Mouse (Mus musculus) kidney, postnatal 4 days (tissue): ENCODE measurements at regions not wholly inside any gene's neighbourhood (a gene's known extent, or its start where the extent isn't known, plus 50 kb on each side); places are given as distances from the start of the nearest gene placed in this dataset.
A peak's percentile ranks its signal among the peaks of the same experiment; 100 is the strongest.
"Not testable (repeated sequence)": the region's sequence is repeated elsewhere in the genome, so short reads cannot be mapped to it uniquely, and the experiment has no call there.

Source experiments
- DNase-seq, 2 experiments: peaks; one replicate each; pipeline ENCODE4 v3.0.0; 2021; ENCODE audit warnings: mixed read lengths in 2 of 2

GRCm38 (mm10) chr12:8447612-8448011 lies 52.2 kb downstream of the Rhob start:
- DNase-seq = peak in 1 of 2 experiments; percentile 39

GRCm38 (mm10) chr12:8447025-8447424 lies 52.8 kb downstream of the Rhob start:
- no peak for DNase-seq

GRCm38 (mm10) chr12:8444975-8445853 lies 54.6 kb downstream of the Rhob start:
- peak in 1 of 2 experiments; percentile 38 for DNase-seq

- no peak for DNase-seq
Measured at GRCm38 (mm10) chr12:8443917-8444453, 55.8 kb downstream of the Rhob start.

DNA sequence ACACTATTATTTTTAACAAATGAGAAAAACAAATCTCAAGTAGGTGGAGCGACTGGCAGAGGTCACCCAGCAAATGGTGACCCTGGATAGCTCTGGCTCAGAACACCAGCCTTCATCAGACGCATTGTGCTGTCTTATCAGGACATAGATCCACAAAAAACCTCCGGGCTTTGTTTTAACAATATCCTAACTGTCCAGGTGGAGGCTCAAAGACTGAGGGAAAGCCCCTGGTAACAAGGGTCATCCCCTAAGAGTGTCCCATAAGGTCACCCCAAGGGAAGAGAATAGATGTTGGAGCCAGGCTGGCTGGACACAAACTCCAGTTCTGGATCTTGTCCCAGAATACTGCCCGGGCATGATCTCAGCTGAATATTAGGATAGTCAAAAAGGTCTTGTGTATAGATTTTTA lies 56.6 kb downstream of the Rhob start:
- DNase-seq = peak; percentile 43 to 58

DNA sequence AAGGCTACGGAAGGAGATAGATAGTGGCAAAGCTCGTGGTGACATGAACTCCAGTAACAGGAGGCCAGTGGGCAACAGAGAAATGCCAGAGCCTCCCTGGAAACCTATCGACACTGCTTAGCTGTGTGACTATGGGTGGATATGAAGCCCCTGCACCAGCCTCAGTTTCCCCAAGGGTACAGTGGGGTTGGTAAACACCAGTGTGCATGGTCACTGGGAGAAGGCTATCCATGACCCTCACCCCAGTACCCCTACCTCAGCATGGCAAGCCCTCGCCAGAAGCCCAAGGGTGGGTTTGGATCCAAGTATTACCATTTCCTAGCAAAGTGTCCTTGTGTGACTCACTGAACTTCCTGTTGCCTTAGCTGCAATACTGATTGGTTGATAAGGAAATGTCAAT lies 58.5 kb downstream of the Rhob start:
- no peak for DNase-seq

DNA sequence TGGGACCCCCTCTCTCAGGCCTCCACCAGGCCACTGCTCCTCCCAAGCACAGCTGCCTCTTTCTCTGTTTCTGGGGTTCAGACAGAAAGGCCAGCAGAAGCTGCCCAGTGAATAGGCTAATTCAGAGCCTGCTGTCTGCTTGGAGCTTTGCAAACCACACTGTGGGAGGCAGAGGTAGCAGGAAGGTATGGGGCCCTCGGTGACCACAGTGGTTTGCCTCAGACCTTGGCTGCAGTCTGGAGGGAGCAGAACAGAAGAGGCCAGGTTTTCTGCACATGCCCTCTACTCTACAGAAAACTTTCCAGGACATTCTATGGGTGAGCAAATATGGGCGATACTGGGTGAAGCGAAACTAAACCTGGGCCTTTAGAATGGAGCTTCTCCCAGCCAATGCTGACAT lies 59.4 kb downstream of the Rhob start:
- no peak for DNase-seq

GRCm38 (mm10) chr12:8439957-8440356 lies 59.9 kb downstream of the Rhob start:
- no peak for DNase-seq

DNA sequence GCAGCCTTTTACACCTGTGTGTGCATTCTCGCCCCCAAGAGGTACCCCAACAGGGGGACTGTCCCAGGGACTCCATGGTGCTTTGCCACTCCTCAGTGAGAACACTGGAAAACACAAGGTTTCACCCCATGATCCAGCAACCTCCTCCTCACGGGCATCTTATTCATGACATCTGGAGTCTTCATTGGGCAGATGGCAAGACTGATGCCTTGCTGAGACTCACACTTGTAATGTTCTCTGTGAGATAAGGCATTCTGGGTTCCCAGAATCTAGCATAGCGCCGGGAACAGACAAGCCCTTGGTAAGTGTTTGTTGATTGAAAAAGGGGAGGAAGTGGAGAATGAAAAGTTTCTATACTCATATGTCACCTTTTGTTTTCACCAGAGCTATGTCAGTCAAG lies 60.3 kb downstream of the Rhob start:
- no peak for DNase-seq

- peak in 1 of 2 experiments; percentile 27 for DNase-seq
Measured at GRCm38 (mm10) chr12:8438638-8439037, 61.2 kb downstream of the Rhob start.

DNA sequence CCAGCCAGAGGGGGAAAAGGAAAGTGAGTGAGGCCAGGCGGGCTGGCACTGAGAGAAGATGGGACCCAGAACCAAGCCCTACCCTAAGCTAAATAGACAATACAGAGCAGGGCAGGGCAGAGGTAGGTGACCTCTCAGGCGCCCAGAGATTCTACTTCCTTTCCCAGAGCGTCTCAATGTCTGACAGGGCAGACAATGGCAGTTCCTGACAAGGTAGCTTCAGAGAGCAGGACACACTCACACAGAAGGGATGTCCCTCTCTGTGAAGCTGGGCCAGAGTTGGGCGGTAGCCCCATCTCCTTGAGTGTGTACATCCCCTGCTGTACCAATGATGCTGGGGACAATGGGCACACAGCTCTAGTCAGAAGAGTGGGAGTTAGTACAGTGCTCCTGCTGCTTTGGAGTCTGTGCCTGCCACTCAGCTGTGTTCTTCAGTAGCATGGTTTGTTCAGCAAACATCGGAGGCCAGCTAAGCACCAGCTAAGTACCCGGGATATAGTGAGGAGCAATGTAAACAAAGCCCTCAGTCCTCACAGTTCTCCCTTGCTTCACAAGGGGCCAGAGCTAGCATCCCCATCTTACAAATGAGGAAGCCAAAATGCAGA lies 62.7 kb downstream of the Rhob start:
- DNase-seq = no peak

DNA sequence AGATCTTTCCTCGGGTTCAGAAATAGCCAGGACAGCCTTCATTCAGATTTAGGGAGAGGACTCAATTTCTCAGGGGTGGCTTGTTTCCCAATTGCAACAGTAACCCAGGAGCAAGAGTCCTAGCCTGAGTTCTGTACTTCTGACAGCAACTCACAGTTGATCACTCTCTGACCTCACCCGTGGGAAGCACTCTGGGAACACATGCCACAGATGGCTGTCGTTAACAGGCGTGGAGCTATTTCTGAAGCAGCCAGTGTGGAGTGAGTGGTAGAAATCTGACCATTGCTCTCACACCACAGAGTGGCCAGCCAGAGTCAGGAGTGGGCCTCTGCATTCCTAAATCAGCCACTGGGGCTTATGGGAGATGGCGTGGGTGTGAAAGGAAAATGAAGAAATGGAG lies 63.3 kb downstream of the Rhob start:
- no peak for DNase-seq

GRCm38 (mm10) chr12:8435651-8436348 lies 64.0 kb downstream of the Rhob start:
- DNase-seq = not testable (repeated sequence)

- DNase-seq = no peak
Measured at GRCm38 (mm10) chr12:8428228-8428990, 71.4 kb downstream of the Rhob start.

- no peak for DNase-seq
Measured at GRCm38 (mm10) chr12:8424515-8424914, 75.3 kb downstream of the Rhob start.

DNA sequence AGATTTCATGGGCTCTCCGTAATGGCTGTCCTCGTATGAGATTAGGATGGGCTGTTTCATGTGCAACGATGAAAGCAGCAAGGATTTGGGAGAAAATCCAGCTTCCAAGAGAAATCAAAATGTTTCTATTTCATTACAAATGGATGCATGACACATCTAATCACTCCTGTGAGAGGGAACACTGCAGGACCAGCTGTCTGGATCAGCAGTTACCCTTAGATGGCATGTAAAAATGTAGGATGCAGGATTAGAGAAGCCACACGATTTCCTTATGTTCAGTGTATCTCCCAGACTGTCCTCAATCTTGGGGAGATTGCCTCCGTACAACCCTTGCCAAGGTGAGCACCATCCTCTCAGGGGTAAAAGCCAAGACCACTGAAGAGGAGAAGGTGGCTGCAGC lies 77.1 kb downstream of the Rhob start:
- no peak for DNase-seq

DNA sequence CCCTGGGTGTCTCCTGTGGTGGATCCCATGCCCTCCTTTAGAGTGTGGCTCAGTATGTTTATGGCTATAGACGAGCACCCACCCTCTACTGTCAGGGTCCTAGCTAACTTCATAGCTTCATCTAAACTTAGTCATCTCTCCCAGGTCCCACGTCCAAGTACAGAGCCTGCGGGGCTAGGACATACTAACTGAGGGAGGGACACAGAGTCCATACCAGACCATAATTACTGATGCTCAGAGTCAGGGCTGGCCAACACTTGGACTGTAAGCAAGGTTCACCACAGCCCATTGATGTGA lies 78.6 kb downstream of the Rhob start:
- DNase-seq = no peak

- DNase-seq = peak in 1 of 2 experiments; percentile 42
Measured at GRCm38 (mm10) chr12:8420511-8421270, 79.1 kb downstream of the Rhob start.

GRCm38 (mm10) chr12:8418890-8419289 lies 80.9 kb downstream of the Rhob start:
- DNase-seq = no peak

GRCm38 (mm10) chr12:8417127-8417790 lies 82.5 kb downstream of the Rhob start:
- no peak for DNase-seq

GRCm38 (mm10) chr12:8412125-8412524 lies 87.7 kb downstream of the Rhob start:
- DNase-seq = no peak
